Mouse (Mus musculus): ENCODE results near the gene Ptpn13. TPM values are rescaled to one million over a fixed set of nuclear protein-coding genes. Genes with fewer than 3 reads are reported as not detected.

Gene Ptpn13
- total RNA-seq, 2 experiments from 2014 or later = 9.7 to 13.4 TPM

- no peak overlapping the region for H3K4me3 ChIP-seq
- TF ChIP-seq CTCF (conservative IDR thresholded peaks at IDR 0.05) = no peak
- H3K27ac ChIP-seq = no peak overlapping the region
- DNase-seq (ENCODE audit: low spot score in 2 of 2) = no peak
Observed at GRCm38 (mm10) chr5:103522371-103522770, 97.4 kb downstream of the Ptpn13 start.

GRCm38 (mm10) chr5:103526668-103527436 lies 101.9 kb downstream of the Ptpn13 start:
- no peak overlapping the region for H3K4me3 ChIP-seq
- no peak for DNase-seq (ENCODE audit: low spot score in 2 of 2)
- TF ChIP-seq CTCF (conservative IDR thresholded peaks at IDR 0.05) = no peak
- H3K27ac ChIP-seq = no peak overlapping the region

GRCm38 (mm10) chr5:103527437-103527718 lies 102.4 kb downstream of the Ptpn13 start:
- DNase-seq (ENCODE audit: low spot score in 2 of 2) = no peak
- no peak for TF ChIP-seq CTCF (conservative IDR thresholded peaks at IDR 0.05)
- no peak overlapping the region for H3K4me3 ChIP-seq
- no peak overlapping the region for H3K27ac ChIP-seq

- Histone ChIP-seq H3K4me3 (no peak overlapping the region), H3K27ac (no peak overlapping the region)
- no peak for TF ChIP-seq CTCF (conservative IDR thresholded peaks at IDR 0.05)
- DNase-seq (ENCODE audit: low spot score in 2 of 2) = no peak
Observed at GRCm38 (mm10) chr5:103530214-103530613, 105.2 kb downstream of the Ptpn13 start.

- no peak overlapping the region for H3K27ac ChIP-seq
- DNase-seq (ENCODE audit: low spot score in 2 of 2) = no peak
- no peak for TF ChIP-seq CTCF (conservative IDR thresholded peaks at IDR 0.05)
- no peak overlapping the region for H3K4me3 ChIP-seq
Observed at GRCm38 (mm10) chr5:103532841-103533390, 107.9 kb downstream of the Ptpn13 start.

GRCm38 (mm10) chr5:103534454-103534853 lies 109.5 kb downstream of the Ptpn13 start:
- no peak for DNase-seq (ENCODE audit: low spot score in 2 of 2)
- TF ChIP-seq CTCF (conservative IDR thresholded peaks at IDR 0.05) = peak; percentile 43
- H3K27ac ChIP-seq = no peak overlapping the region
- H3K4me3 ChIP-seq = no peak overlapping the region

- Histone ChIP-seq H3K27ac (no peak overlapping the region), H3K4me3 (no peak overlapping the region)
- TF ChIP-seq CTCF (conservative IDR thresholded peaks at IDR 0.05) = no peak
- no peak for DNase-seq (ENCODE audit: low spot score in 2 of 2)
Observed at GRCm38 (mm10) chr5:103537429-103537828, 112.4 kb downstream of the Ptpn13 start.

GRCm38 (mm10) chr5:103540612-103541011 lies 115.6 kb downstream of the Ptpn13 start:
- Histone ChIP-seq H3K4me3 (no peak overlapping the region), H3K27ac (no peak overlapping the region)
- TF ChIP-seq CTCF (conservative IDR thresholded peaks at IDR 0.05) = no peak
- DNase-seq (ENCODE audit: low spot score in 2 of 2) = no peak

GRCm38 (mm10) chr5:103541136-103541535 lies 116.1 kb downstream of the Ptpn13 start:
- peak overlapping the region; percentile 30 for H3K4me3 ChIP-seq
- peak in 1 of 2 experiments; percentile 29 for DNase-seq (ENCODE audit: low spot score in 2 of 2)
- TF ChIP-seq CTCF (conservative IDR thresholded peaks at IDR 0.05) = no peak
- H3K27ac ChIP-seq = peak overlapping the region; percentile 32; the same call in 1 of the 2 replicates

GRCm38 (mm10) chr5:103541542-103541941 lies 116.5 kb downstream of the Ptpn13 start:
- H3K27ac ChIP-seq = peak overlapping the region; percentile 32; the same call in 1 of the 2 replicates
- no peak for TF ChIP-seq CTCF (conservative IDR thresholded peaks at IDR 0.05)
- peak overlapping the region; percentile 30 for H3K4me3 ChIP-seq
- DNase-seq (ENCODE audit: low spot score in 2 of 2) = peak in 1 of 2 experiments; percentile 7

GRCm38 (mm10) chr5:103545381-103546000 lies 120.5 kb downstream of the Ptpn13 start:
- no peak for TF ChIP-seq CTCF (conservative IDR thresholded peaks at IDR 0.05)
- H3K27ac ChIP-seq = no peak overlapping the region
- DNase-seq (ENCODE audit: low spot score in 2 of 2) = no peak
- H3K4me3 ChIP-seq = no peak overlapping the region

- no peak for TF ChIP-seq CTCF (conservative IDR thresholded peaks at IDR 0.05)
- Histone ChIP-seq H3K27ac (no peak overlapping the region), H3K4me3 (no peak overlapping the region)
- no peak for DNase-seq (ENCODE audit: low spot score in 2 of 2)
Observed at GRCm38 (mm10) chr5:103554769-103555168, 129.8 kb downstream of the Ptpn13 start.

- no peak overlapping the region for H3K27ac ChIP-seq
- TF ChIP-seq CTCF (conservative IDR thresholded peaks at IDR 0.05) = no peak
- no peak for DNase-seq (ENCODE audit: low spot score in 2 of 2)
- no peak overlapping the region for H3K4me3 ChIP-seq
Observed at GRCm38 (mm10) chr5:103560546-103560945, 135.6 kb downstream of the Ptpn13 start.

- no peak overlapping the region for H3K4me3 ChIP-seq
- H3K27ac ChIP-seq = no peak overlapping the region
- no peak for TF ChIP-seq CTCF (conservative IDR thresholded peaks at IDR 0.05)
- DNase-seq (ENCODE audit: low spot score in 2 of 2) = no peak
Observed at GRCm38 (mm10) chr5:103568034-103568433, 143.0 kb downstream of the Ptpn13 start.
